Mouse (Mus musculus) small intestine, adult 2 months (tissue): ENCODE data around the gene Gm21992.

Source experiments
- CTCF ChIP-seq: fragments of 200-500 bp; IDR thresholded peaks from 2 replicates; pipeline ENCODE4 v1.5.1; 2012; ENCODE audit warnings: low read depth, mild to moderate bottlenecking, control low read depth, inconsistent platforms, low read length, moderate library complexity, mixed read lengths; ENCODE audit not compliant: insufficient replicate concordance, insufficient read length; ENCODE audit errors: extremely low read depth
- POLR2A ChIP-seq: fragments of 200-500 bp; IDR thresholded peaks from 2 replicates; pipeline ENCODE4 v1.6.1; 2012; ENCODE audit warnings: low read depth, mild to moderate bottlenecking, control low read depth, inconsistent platforms, low read length, moderate library complexity

DNA sequence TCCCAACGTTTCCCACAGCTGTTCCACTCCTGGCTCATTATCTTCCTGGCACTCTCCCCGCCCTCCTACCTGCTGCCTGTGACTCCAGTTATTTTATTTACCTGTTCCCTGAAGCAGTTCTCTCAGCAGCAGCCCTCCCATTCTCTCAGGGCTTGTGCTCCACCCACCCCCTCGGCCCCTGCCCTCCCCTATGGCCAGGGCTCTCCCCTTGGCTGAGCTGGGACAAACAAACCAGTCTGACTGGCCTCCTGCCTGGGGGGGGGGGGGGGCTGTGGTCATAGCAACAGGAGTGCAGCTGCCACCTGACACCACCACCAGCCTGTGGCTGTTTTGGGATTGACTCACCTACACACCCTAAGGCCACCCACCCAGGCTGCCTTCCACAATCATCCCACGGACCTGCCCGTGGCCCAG is 92.1 kb downstream of the Gm21992 start:
- TF ChIP-seq POLR2A, result no peak
- TF ChIP-seq CTCF, result no peak
